8 mouse cellular contexts compared by ENCODE assay signal in the genomic region with DNA sequence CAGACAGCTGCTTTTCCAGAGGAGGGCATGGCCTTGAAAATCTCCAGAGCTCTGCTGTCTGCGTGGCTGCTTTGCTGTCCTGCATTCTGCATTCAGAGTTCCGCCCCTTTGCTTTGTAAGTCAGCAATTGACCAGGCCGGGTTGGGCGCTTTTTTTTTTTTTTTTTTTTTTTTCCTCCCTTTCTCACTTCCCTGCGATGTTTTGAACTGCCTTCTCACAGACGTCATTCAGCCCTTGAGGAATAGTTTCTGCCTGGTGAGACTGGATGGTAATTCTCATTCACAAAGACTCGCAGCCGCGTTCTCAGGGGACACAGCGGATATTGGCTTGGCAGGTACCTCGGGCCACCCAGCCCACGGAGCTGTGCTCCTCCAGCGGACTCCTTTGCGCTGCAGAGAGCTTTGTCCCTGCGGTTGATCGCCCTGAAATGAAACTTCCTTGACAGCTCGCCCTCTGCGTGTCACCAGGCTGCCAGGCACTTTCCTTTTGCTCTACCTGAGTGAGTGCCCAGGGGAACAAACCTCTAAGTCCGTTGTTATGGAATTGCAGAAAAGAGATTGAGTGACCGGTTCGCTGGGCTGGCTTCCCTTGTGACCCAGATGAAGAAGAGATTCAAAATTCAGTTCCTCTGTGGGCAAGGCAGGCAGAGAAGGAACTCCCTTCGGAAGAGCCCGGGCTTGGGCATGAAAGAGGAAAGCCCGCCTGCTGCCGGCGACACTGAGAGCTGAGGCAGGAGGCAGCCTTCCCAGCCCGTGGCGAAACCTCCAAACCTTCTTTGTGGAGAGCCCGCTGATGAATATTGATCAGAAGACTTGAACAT.
DNase-seq lines count a peak whose midpoint lies in the region; ATAC-seq and TF ChIP-seq lines count a peak whose summit lies in the region.

No protein-coding gene starts in this region.

- no peaks in the 10 kb centered on the region for H3K36me3 ChIP-seq in limb, embryonic 12.5 days
- H3K36me3 ChIP-seq in midbrain, embryonic 12.5 days: no peaks in the 10 kb centered on the region
- H3K36me3 ChIP-seq in spleen, adult 2 months (ENCODE audit: control insufficient read depth, insufficient read depth, low read length): no peaks in the 10 kb centered on the region

- WGBS in limb, embryonic 12.5 days: under 1% methylated on average over 29 of the region's 29 CpGs
- under 1% methylated on average over 29 of the region's 29 CpGs for WGBS in midbrain, embryonic 12.5 days
- 2% methylated on average over 28 of the region's 29 CpGs for WGBS in spleen, adult 2 months

- peak; percentile 61 for ATAC-seq in limb, embryonic 12.5 days (ENCODE audit: insufficient number of reproducible peaks, insufficient read depth, low FRiP score, low TSS enrichment, low read depth)
- peak; percentile 76 for ATAC-seq in midbrain, embryonic 12.5 days (ENCODE audit: low FRiP score, low read depth)

- H3K9ac ChIP-seq in limb, embryonic 12.5 days (replicated peaks): peak overlapping the region; percentile 65
- H3K9ac ChIP-seq in midbrain, embryonic 12.5 days (replicated peaks): peak overlapping the region; percentile 59

- DNase-seq in ovary, postnatal 10 days (ENCODE audit: low spot score): peak; percentile 5
- DNase-seq in ovary, adult 18-20 months (ENCODE audit: low spot score): no peak
- DNase-seq in embryo, embryonic 10.5 days (ENCODE audit: low spot score): peak; percentile 70
- DNase-seq in gastrocnemius, postnatal 14 days: peak; percentile 32
- peak; percentile 35 for DNase-seq in induced T-regulatory cell, adult 2 months (ENCODE audit: low read depth)
- peak in 1 of 2 experiments; percentile 4 for DNase-seq in spleen, adult 2 months (ENCODE audit: low read depth in 1 of 2, low spot score in 2 of 2)

- no peaks in the 10 kb centered on the region for H3K9me3 ChIP-seq in limb, embryonic 12.5 days
- H3K9me3 ChIP-seq in midbrain, embryonic 12.5 days: no peaks in the 10 kb centered on the region

- H3K4me3 ChIP-seq in limb, embryonic 12.5 days (replicated peaks): peak overlapping the region; percentile 55
- peak overlapping the region; percentile 48 for H3K4me3 ChIP-seq in midbrain, embryonic 12.5 days
- peak overlapping the region; percentile 51 for H3K4me3 ChIP-seq in spleen, adult 2 months (ENCODE audit: extremely low read depth, insufficient read depth, insufficient read length)

- no peaks in the 10 kb centered on the region for H3K27me3 ChIP-seq in limb, embryonic 12.5 days
- H3K27me3 ChIP-seq in midbrain, embryonic 12.5 days: no peaks in the 10 kb centered on the region
- no peaks in the 10 kb centered on the region for H3K27me3 ChIP-seq in spleen, adult 2 months (ENCODE audit: control insufficient read depth, insufficient read depth, low read length)

- TF ChIP-seq CTCF in spleen, adult 2 months (IDR thresholded peaks at IDR 0.05; ENCODE audit: extremely low read depth, insufficient read depth, insufficient read length, insufficient replicate concordance): no peak

- H3K27ac ChIP-seq in limb, embryonic 12.5 days: peak overlapping the region; percentile 82
- peak overlapping the region; percentile 60 for H3K27ac ChIP-seq in midbrain, embryonic 12.5 days (replicated peaks)
- H3K27ac ChIP-seq in spleen, adult 2 months (ENCODE audit: insufficient read depth, low read length): peak overlapping the region; percentile 26; the same call in 1 of the 2 replicates

- peak overlapping the region; percentile 82 for H3K4me2 ChIP-seq in limb, embryonic 12.5 days
- peak overlapping the region; percentile 88 for H3K4me2 ChIP-seq in midbrain, embryonic 12.5 days (replicated peaks)

- intact Hi-C loops in gastrocnemius, postnatal 14 days (cut with DNase I; ENCODE audit: low total_unique reads): no loop called here

- H3K4me1 ChIP-seq in limb, embryonic 12.5 days (replicated peaks): peaks cover 10% of the 10 kb centered on the region; the same call in 1 of the 2 replicates
- H3K4me1 ChIP-seq in midbrain, embryonic 12.5 days: 0 out of 2 replicates have a peak, but pooled peaks cover 2% of the 10 kb centered on the region
- no peaks in the 10 kb centered on the region; the same call in 1 of the 2 replicates for H3K4me1 ChIP-seq in spleen, adult 2 months (ENCODE audit: control insufficient read depth, insufficient read depth, insufficient read length)

- TF ChIP-seq POLR2A in spleen, adult 2 months (IDR thresholded peaks at IDR 0.05; ENCODE audit: low read depth, low read length): no peak

Comparison
In these comparisons a context has a peak if more than half of its experiments do, and no peak if none do; other contexts are left out.
1. H3K27ac ChIP-seq: peak in every context shown above with its lines; median percentile 82 in limb, embryonic 12.5 days; 60 in midbrain, embryonic 12.5 days; 26 in spleen, adult 2 months.